Mouse (Mus musculus) liver, embryonic 14.5 days (tissue): ENCODE data around the gene Celf2.

Experiments
- CTCF ChIP-seq: IDR thresholded peaks from 2 replicates; pipeline ENCODE4 v1.5.1; 2016; ENCODE audit warnings: antibody characterized with exemption, low read depth, control low read depth
- EP300 ChIP-seq: IDR thresholded peaks from 2 replicates; pipeline ENCODE4 v1.6.1; 2016; ENCODE audit warnings: antibody characterized with exemption, low read depth

- TF ChIP-seq EP300 (no peak), CTCF (no peak)
These were observed 970.9 kb downstream of the Celf2 start for GRCm38 (mm10) chr2:6538500-6538899.
